Mouse (Mus musculus) left cerebral cortex, adult 8-10 months (tissue): ENCODE data around the gene 1110051M20Rik. TPM values are rescaled to one million over a fixed set of nuclear protein-coding genes. Genes with fewer than 3 reads are reported as not detected.

Experiments
- DNase-seq, 2 experiments: peaks; one replicate each; pipeline ENCODE4 v3.0.0; 2022; ENCODE audit warnings: low spot score in 2 of 2
- microRNA-seq, 2 experiments: library from miRNA; unstranded; fragments of <30 nt; microRNA quantifications; one replicate each; pipeline ENCODE4 v1.2.0; 2022
- total RNA-seq, 4 experiments: library from RNA; stranded (reverse); gene quantifications; 2 replicates each; pipeline ENCODE4 v1.2.4; 2022

The 1110051M20Rik gene
- total RNA-seq, 4 experiments from 2014 or later = 99.4 to 118 (median 105) TPM

DNA sequence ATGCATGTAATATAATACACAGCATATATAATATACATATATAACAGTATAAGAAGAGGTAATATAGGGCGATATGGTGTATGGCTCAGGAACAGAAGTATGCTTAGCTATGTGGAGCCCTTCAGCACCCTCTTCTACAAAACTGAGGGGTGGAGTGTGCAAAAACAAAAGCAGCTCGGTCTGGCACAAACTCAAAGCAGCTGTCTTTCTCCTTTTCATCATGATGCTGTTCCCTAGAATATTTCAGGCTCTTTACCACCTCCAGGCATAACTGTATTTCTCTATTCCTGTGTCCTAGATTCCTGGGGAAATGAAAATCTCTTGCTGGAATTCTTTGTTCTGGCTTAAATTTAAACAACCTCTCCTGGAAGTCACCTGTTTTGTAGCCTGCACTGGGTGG, 214.8 kb downstream of the 1110051M20Rik start:
- peak in 1 of 2 experiments; percentile 31 for DNase-seq

Small RNA genes lying within 50 kb of the gene (microRNA-seq; reads per million reads assigned to microRNA genes)
- 0 reads per million in 2 experiments for gene Gm22071

Other genes starting within 250 kb of the 1110051M20Rik start
- 1 to 10 TPM; 3.3 to 4.3 (median 3.4) TPM for gene Nr1h3, start 241.9 kb downstream of the 1110051M20Rik start, total RNA-seq
- gene Acp2, start 241.8 kb downstream of the 1110051M20Rik start, total RNA-seq = 10 to 100 TPM; 47.5 to 53.2 (median 50.1) TPM
- 10 to 100 TPM; 12.7 to 15.5 (median 13.2) TPM for gene Ddb2, start 207.7 kb downstream of the 1110051M20Rik start, total RNA-seq
- gene Pacsin3, start 188.8 kb downstream of the 1110051M20Rik start, total RNA-seq = 10 to 100 TPM; 40.3 to 47.5 (median 45.7) TPM
- 10 to 100 TPM; 74.4 to 80.8 (median 79.3) TPM for gene Arfgap2, start 179.7 kb downstream of the 1110051M20Rik start, total RNA-seq
- 10 to 100 TPM; 25.2 to 34.7 (median 28.3) TPM for gene Lrp4, start 12.8 kb upstream of the 1110051M20Rik start, total RNA-seq
- 100 to 1,000 TPM; 116 to 144 (median 129) TPM for gene Ckap5, start 82.1 kb upstream of the 1110051M20Rik start, total RNA-seq
- under 1 TPM in 2 of 4 experiments, not detected in 2; 0.23 to 0.42 TPM for gene F2, start 191.7 kb upstream of the 1110051M20Rik start, total RNA-seq
- 10 to 100 TPM; 11.6 to 14.5 (median 13.7) TPM for gene Zfp408, start 205.1 kb upstream of the 1110051M20Rik start, total RNA-seq
- gene Arhgap1, start 205.2 kb upstream of the 1110051M20Rik start, total RNA-seq = 10 to 100 TPM; 60.8 to 82.1 (median 74.6) TPM